Mouse (Mus musculus) intestine, embryonic 14.5 days (tissue): ENCODE measurements at regions not wholly inside any gene's neighbourhood (a gene's known extent, or its start where the extent isn't known, plus 50 kb on each side); places are given as distances from the start of the nearest gene placed in this dataset.

Experiments
- ATAC-seq: fragments of 200-750 bp; cut with Nextera tagmentation; replicated peaks from 2 replicates; pipeline ENCODE4 v1.8.0; 2017; ENCODE audit warnings: low read depth, moderate number of reproducible peaks, moderate TSS enrichment, moderate library complexity; ENCODE audit not compliant: low FRiP score, low TSS enrichment
- DNase-seq: peaks from one replicate; pipeline ENCODE4 v3.0.0-alpha.2; 2018; ENCODE audit warnings: low spot score
- H3K27ac ChIP-seq: fragments of 300-500 bp; sonication (generic); 2 replicates; pipeline ENCODE4 v1.5.1; 2014; ENCODE audit warnings: low read depth, mild to moderate bottlenecking, control low read depth
- H3K27me3 ChIP-seq: fragments of 300-500 bp; sonication (generic); replicated peaks from 2 replicates; pipeline ENCODE4 v1.6.1; 2014; ENCODE audit warnings: low read length, control low read depth; ENCODE audit not compliant: control insufficient read depth, insufficient read depth
- H3K36me3 ChIP-seq: fragments of 300-500 bp; sonication (generic); 2 replicates; pipeline ENCODE4 v1.6.1; 2014; ENCODE audit warnings: low read length, control low read depth; ENCODE audit not compliant: control insufficient read depth, insufficient read depth
- H3K4me1 ChIP-seq: fragments of 300-500 bp; sonication (generic); replicated peaks from 2 replicates; pipeline ENCODE4 v1.6.1; 2014; ENCODE audit warnings: low read length, control low read depth, mixed read lengths; ENCODE audit not compliant: control insufficient read depth, insufficient read depth
- H3K4me2 ChIP-seq: fragments of 300-500 bp; sonication (generic); 2 replicates; pipeline ENCODE4 v1.6.1; 2014; ENCODE audit warnings: low read length
- H3K4me3 ChIP-seq: fragments of 300-500 bp; sonication (generic); 2 replicates; pipeline ENCODE4 v1.5.1; 2014; ENCODE audit warnings: low read depth, low read length, control low read depth, mixed read lengths
- H3K9ac ChIP-seq: fragments of 300-500 bp; sonication (generic); 2 replicates; pipeline ENCODE4 v1.6.1; 2014; ENCODE audit warnings: mild to moderate bottlenecking, low read length
- H3K9me3 ChIP-seq: fragments of 300-500 bp; sonication (generic); 2 replicates; pipeline ENCODE4 v1.6.1; 2016; ENCODE audit warnings: low read length, control low read depth; ENCODE audit not compliant: control insufficient read depth
- WGBS: fragments of 180-500 bp; shearing (Covaris S2); extraction: QIAGEN DNeasy Blood & Tissue Kit; methylation state at CpG from one replicate; pipeline ENCODE4 v1.1.7; 2014; 5-methylcytosine and 5-hydroxymethylcytosine counted together

DNA sequence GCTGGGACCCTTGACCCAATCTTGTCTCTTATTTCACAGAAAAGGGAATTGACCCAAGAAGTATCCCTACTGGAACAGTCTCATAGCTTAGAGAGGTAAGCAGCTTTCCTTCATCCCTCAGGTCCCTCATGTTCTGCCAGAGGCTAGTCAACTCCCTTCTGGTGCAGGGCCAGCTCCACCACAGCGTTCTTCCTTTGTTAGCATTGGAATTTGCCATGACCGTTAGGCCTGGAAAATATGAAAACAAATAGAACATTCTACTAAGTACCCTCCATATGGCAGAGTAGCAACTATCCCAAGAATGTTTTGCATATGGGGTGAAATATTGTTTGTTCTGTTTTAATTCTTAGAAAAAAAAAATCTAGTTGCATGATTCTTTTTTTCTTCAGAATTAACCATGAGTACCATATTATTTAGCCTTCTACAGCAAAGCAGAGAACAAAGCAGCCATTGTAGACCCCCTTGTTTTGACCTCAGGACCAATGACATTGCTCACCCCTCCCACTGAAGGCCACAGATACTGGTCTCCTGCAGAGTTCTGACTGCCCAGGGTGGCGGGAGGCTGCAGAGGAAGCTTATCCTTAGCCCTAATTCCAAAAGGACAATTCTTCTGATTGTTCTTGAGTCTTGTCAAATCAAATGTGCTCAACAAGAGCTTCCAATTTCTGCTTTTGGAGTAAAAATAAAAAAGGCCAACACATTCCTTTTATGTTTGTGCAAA is 78.1 kb upstream of the Ehbp1 start:
- no peak overlapping the region for H3K27ac ChIP-seq
- no peaks in the 10 kb centered on the region for H3K9me3 ChIP-seq
- DNase-seq: no peak
- 65% methylated on average over 3 of the region's 3 CpGs for WGBS
- no peaks in the 10 kb centered on the region for H3K36me3 ChIP-seq
- no peak overlapping the region for H3K4me2 ChIP-seq
- no peaks in the 10 kb centered on the region for H3K4me1 ChIP-seq
- H3K9ac ChIP-seq: no peak overlapping the region
- no peak for ATAC-seq
- no peaks in the 10 kb centered on the region for H3K27me3 ChIP-seq
- no peak overlapping the region for H3K4me3 ChIP-seq

DNA sequence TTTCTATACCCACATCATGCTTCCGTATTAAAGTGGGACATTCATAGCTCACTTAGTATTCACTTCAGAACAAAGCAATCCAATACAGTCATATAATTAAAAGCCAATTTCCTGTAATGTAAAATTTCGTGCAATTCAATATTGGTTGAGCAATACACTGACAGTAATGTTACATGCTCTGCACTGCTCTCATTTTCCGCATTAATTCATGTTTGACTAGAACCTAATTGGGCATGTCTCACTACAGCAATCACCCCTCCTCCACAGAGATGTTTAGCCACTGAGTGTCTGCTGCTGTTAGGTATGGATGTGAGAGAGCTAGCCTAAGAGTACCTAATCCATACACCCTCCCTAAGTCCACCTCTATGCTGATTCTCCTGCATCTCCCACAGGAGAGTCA is 79.7 kb upstream of the Ehbp1 start:
- 88% methylated on average over 3 of the region's 3 CpGs for WGBS
- no peak overlapping the region for H3K27ac ChIP-seq
- H3K9me3 ChIP-seq: no peaks in the 10 kb centered on the region
- H3K4me3 ChIP-seq: no peak overlapping the region
- no peak overlapping the region for H3K4me2 ChIP-seq
- DNase-seq: no peak
- no peaks in the 10 kb centered on the region for H3K4me1 ChIP-seq
- H3K27me3 ChIP-seq: no peaks in the 10 kb centered on the region
- no peaks in the 10 kb centered on the region for H3K36me3 ChIP-seq
- H3K9ac ChIP-seq: no peak overlapping the region
- ATAC-seq: no peak

DNA sequence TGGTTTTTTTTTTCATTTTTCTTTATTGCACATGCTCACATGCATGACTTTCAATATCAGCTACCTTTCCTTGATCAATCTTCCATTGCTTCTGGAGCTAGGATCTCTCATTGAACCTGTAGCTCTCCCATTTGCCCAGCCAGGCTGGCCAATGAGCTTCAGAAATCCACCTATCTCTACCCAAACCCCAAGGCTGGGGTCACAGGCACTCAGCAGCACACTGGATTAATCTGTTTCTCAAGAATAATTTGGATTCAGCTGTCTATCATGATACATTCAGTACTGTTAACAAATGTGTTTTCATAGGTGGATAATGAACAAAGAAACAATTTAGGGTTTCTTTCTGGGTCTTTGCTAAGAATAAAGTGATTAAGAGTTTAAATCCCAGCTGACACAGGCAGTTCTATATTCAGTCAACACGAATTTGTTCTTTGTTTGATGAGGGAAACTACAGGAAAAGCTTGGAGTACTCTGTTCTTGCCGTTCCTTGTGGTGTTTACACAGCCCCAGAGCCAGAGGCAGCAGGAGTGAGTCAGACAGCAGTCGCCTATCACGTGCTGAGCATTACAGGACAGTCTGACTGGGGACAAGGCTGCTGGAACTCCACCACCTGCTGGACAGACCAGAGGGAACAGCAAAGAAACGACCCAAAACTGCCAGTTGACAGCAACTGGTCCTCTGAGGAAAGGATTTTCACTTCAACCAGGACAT is 74.6 kb upstream of the Tmem17 start:
- H3K9ac ChIP-seq: no peak overlapping the region
- no peaks in the 10 kb centered on the region for H3K36me3 ChIP-seq
- DNase-seq (peak; percentile 76), ATAC-seq (peak; percentile 98)
- no peaks in the 10 kb centered on the region for H3K27me3 ChIP-seq
- 0 out of 2 replicates have a peak overlapping the region, but pooled peaks have one; percentile 2 for H3K4me2 ChIP-seq
- H3K4me1 ChIP-seq: peaks cover 4% of the 10 kb centered on the region; the same call in 1 of the 2 replicates
- no peak overlapping the region for H3K4me3 ChIP-seq
- peak overlapping the region; percentile 65 for H3K27ac ChIP-seq
- WGBS: 5% methylated on average over 5 of the region's 5 CpGs
- no peaks in the 10 kb centered on the region for H3K9me3 ChIP-seq

DNA sequence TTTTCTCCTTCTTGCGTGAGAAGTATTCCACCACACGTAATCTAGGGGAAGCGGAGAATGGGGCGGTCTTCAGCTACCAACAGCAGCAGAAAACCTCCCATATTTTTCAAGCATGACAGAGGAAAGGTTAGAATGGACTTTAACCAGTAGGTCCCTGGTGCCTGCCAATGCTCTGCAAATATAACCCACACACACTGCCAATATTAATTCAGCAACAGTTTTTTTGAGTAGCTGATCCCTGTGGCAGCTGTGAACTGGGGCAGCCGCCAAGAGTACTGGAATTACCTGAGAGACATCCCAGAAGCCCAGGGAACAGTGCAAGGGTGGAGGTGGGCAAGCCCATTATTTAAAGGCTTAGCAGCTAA is 74.1 kb upstream of the Tmem17 start:
- Histone ChIP-seq H3K4me1 (peaks cover 4% of the 10 kb centered on the region; the same call in 1 of the 2 replicates), H3K27ac (peak overlapping the region; percentile 65)
- WGBS: 58% methylated on average over 5 of the region's 5 CpGs

DNA sequence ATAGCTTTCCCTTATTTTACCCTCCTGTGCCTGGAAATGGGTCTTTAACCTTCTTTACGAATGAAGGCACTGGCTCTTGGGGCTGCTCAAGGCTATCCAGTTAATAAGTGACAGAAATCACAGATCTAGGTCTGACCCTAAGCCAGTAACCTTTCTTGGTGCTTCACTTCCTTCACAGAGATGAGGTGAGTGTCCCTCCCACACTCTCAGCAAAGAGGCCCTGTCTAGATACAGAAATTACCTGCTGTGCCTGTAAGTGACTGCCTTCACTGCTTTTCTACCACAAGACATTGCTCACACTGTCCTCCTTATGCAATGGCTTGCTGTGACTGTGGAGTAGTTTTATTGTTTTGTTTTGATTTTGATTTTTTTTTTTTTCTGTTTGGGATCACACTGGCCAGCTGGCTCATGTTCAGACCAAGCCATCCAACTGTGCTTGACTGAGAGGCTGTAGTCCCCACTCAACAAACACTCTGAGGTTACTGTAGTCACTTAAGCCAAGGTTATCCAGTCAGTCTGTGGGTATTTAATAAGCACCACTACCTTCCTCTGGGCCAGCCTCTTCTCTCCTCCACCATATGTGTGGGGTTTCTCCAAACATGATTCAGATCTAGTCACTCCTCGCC is 73.3 kb upstream of the Tmem17 start:
- peak; percentile 67 for ATAC-seq
- DNase-seq: no peak
- H3K4me2 ChIP-seq: no peak overlapping the region
- 62% methylated on average over 2 of the region's 2 CpGs for WGBS
- no peaks in the 10 kb centered on the region for H3K27me3 ChIP-seq
- no peak overlapping the region for H3K4me3 ChIP-seq
- H3K4me1 ChIP-seq: peaks cover 4% of the 10 kb centered on the region; the same call in 1 of the 2 replicates
- H3K36me3 ChIP-seq: no peaks in the 10 kb centered on the region
- H3K27ac ChIP-seq: peak overlapping the region; percentile 65
- no peak overlapping the region for H3K9ac ChIP-seq
- H3K9me3 ChIP-seq: no peaks in the 10 kb centered on the region

More for the DNA sequence above, 74.1 kb upstream of the Tmem17 start:
- Histone ChIP-seq H3K9ac (no peak overlapping the region), H3K9me3 (no peaks in the 10 kb centered on the region), H3K27me3 (no peaks in the 10 kb centered on the region), H3K4me2 (0 out of 2 replicates have a peak overlapping the region, but pooled peaks have one; percentile 2), H3K36me3 (no peaks in the 10 kb centered on the region), H3K4me3 (no peak overlapping the region)
- DNase-seq (no peak), ATAC-seq (peak; percentile 72)

DNA sequence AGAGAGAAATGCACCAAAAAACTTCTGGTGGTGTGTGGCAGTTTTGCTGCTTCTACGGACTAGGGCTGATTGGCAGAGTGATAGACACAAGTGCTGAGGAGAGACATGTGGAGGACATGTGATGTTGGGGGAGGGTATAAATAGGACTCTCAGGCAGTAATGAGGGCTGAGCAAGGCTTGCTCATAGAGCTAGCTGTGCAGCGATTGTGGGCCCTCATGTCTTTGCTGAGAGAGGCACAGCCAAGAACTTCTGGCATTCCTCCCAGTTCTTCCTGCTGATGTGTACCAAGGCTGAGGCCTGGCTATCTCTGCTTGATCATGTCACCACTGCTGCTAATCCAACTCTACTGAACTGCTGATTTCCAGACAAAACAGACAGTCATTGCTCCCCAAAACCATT is 71.4 kb upstream of the Tmem17 start:
- Histone ChIP-seq H3K27me3 (no peaks in the 10 kb centered on the region), H3K9ac (no peak overlapping the region), H3K27ac (no peak overlapping the region), H3K4me2 (no peak overlapping the region), H3K9me3 (no peaks in the 10 kb centered on the region), H3K36me3 (no peaks in the 10 kb centered on the region), H3K4me3 (no peak overlapping the region), H3K4me1 (peaks cover 4% of the 10 kb centered on the region; the same call in 1 of the 2 replicates)
- ATAC-seq (no peak), DNase-seq (no peak)
- 72% methylated on average over 2 of the region's 2 CpGs for WGBS

DNA sequence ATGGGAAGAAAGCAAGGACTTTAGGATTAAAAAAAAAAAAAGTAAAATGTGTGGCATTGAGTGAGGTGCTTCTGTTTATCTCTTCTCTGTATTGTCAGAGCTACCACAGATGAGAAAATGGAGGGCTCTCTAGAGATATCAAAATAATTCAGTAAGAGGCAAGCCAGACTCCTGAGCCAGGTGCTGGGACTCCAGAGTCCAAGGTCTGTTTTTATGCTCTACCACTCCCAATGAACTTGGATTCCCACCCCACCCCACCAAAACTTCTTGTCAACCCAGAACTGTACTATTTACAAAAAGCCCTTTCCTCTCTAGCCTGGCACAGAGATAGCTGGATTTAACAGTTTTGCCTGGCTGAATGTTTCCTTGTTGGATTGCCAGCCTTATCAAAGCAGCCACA is 58.7 kb upstream of the Tmem17 start:
- no peak for DNase-seq
- no peaks in the 10 kb centered on the region for H3K9me3 ChIP-seq
- H3K27ac ChIP-seq: no peak overlapping the region
- H3K4me2 ChIP-seq: no peak overlapping the region
- H3K4me3 ChIP-seq: no peak overlapping the region
- no peaks in the 10 kb centered on the region for H3K36me3 ChIP-seq
- no peaks in the 10 kb centered on the region for H3K27me3 ChIP-seq
- no peak for ATAC-seq
- no peaks in the 10 kb centered on the region for H3K4me1 ChIP-seq
- H3K9ac ChIP-seq: no peak overlapping the region

DNA sequence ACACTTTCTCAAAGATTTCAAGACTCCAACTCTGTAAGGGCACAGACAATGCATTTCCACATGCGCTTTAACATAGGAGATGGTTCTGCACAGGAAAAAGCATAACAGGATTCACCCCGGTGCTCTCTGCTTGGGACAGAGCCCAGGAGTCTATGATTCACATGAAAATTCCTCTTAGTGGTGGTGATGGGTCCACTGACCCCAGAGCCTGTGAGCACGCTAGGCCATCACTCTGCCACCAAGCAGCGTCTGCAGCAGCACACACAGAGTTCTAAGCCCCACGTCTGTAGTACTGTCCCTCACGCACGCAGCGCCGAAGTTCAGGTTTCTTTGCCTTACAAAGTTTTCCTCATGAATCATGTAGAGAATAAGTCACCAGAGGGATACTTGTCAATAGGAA is 55.6 kb upstream of the Tmem17 start:
- H3K9me3 ChIP-seq: no peaks in the 10 kb centered on the region
- H3K4me3 ChIP-seq: no peak overlapping the region
- no peaks in the 10 kb centered on the region for H3K4me1 ChIP-seq
- DNase-seq: no peak
- WGBS: 95% methylated on average over 9 of the region's 9 CpGs
- H3K9ac ChIP-seq: no peak overlapping the region
- H3K27me3 ChIP-seq: no peaks in the 10 kb centered on the region
- no peak overlapping the region for H3K4me2 ChIP-seq
- H3K36me3 ChIP-seq: no peaks in the 10 kb centered on the region
- ATAC-seq: no peak
- H3K27ac ChIP-seq: no peak overlapping the region
